Mouse (Mus musculus): Measurements from ENCODE around the gene Cyren.
A peak's percentile ranks its signal among the peaks of the same experiment; 100 is the strongest.

DNA sequence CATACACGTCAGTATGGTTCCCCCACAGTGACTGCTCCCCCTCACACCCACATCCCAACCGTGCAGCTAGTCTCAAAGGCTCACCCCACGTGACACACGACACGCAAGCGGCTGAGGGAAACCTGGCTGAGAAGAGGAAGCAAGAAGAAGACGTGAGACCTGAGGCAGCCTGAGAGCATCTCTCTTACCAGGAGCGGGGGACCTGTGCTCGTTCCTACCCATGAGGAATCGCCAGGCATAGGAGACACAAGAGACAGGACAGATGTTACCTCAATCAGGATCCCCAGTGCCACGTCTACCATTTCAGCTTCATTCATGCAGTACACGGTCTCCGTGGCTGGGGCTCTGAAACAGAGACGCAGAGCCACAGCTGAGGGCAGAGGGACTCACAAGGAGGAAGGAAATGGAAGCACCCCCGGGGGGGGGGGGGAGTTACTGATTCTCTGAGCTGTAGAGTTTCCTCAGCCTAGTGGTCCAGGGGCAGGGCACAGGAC lies 2.5 kb downstream of the Cyren start:
- TF ChIP-seq POLR2A (IDR thresholded peaks at IDR 0.05; ENCODE audit: insufficient read depth, low read depth, low read length) (0 out of 2 replicates have a peak, but pooled peaks have one; percentile 22), CTCF (IDR thresholded peaks at IDR 0.05; ENCODE audit: insufficient read depth, low read depth, low read length) (no peak)
